Mouse (Mus musculus) MEL (cell line): ENCODE results near the gene Plk3. TPM values are rescaled to one million over a fixed set of nuclear protein-coding genes. Genes with fewer than 3 reads are reported as not detected.
A peak's percentile ranks its signal among the peaks of the same experiment; 100 is the strongest.

Experiments
- DNase-seq: peaks from one replicate; pipeline ENCODE4 v3.0.0; 2011; ENCODE audit warnings: low read depth, low spot score
- H3K27ac ChIP-seq: 2 replicates; pipeline ENCODE4 v1.5.1; 2012; ENCODE audit warnings: low read depth, mild to moderate bottlenecking, control low read depth, low read length, moderate library complexity; ENCODE audit not compliant: control insufficient read depth
- H3K27me3 ChIP-seq, 2 experiments: fragments of 150-350 bp in 1 of 2; sonication (generic) in 1 of 2; 2 replicates each; pipeline ENCODE4 v1.6.1; 2012; ENCODE audit warnings: low read length in 2 of 2, mild to moderate bottlenecking in 2 of 2, improper control_type of control experiment in 1 of 2, moderate library complexity in 1 of 2; ENCODE audit not compliant: insufficient read depth in 2 of 2, control insufficient read depth in 1 of 2
- H3K36me3 ChIP-seq, 2 experiments: 2 replicates each; pipeline ENCODE4 v1.6.1; 2012 to 2014; ENCODE audit warnings: low read length in 2 of 2, improper control_type of control experiment in 1 of 2, inconsistent platforms in 1 of 2, mild to moderate bottlenecking in 1 of 2; ENCODE audit not compliant: insufficient read depth in 2 of 2, control insufficient read depth in 1 of 2
- H3K4me1 ChIP-seq, 2 experiments: fragments of 150-350 bp in 1 of 2; sonication (generic) in 1 of 2; 2 replicates each; pipeline ENCODE4 v1.6.1; 2012; ENCODE audit warnings: low read length in 2 of 2, improper control_type of control experiment in 1 of 2, mild to moderate bottlenecking in 1 of 2; ENCODE audit not compliant: insufficient read depth in 2 of 2, control insufficient read depth in 1 of 2
- H3K4me3 ChIP-seq, 2 experiments: fragments of 150-350 bp in 1 of 2; sonication (generic) in 1 of 2; 2 replicates each; pipeline ENCODE4 v1.5.1; 2012; ENCODE audit warnings: low read depth in 2 of 2, low read length in 2 of 2, mild to moderate bottlenecking in 2 of 2, moderate library complexity in 2 of 2, control low read depth in 1 of 2, improper control_type of control experiment in 1 of 2; ENCODE audit not compliant: control insufficient read depth in 1 of 2, insufficient read depth in 1 of 2
- H3K79me2 ChIP-seq: 2 replicates; pipeline ENCODE4 v1.6.1; 2012; ENCODE audit warnings: mild to moderate bottlenecking, low read length, moderate library complexity; ENCODE audit not compliant: control insufficient read depth, poor library complexity, insufficient read depth
- H3K9ac ChIP-seq: 2 replicates; pipeline ENCODE4 v1.6.1; 2012; ENCODE audit warnings: low read depth, mild to moderate bottlenecking, control low read depth, low read length, moderate library complexity; ENCODE audit not compliant: control insufficient read depth, poor library complexity, severe bottlenecking
- H3K9me3 ChIP-seq: fragments of 150-350 bp; sonication (generic); replicated peaks from 2 replicates; pipeline ENCODE4 v1.6.1; 2012; ENCODE audit warnings: mild to moderate bottlenecking, low read length, improper control_type of control experiment, moderate library complexity; ENCODE audit not compliant: insufficient read depth
- EP300 ChIP-seq, 2 experiments: IDR thresholded peaks; 2 replicates each; pipeline ENCODE4 v1.6.1; 2011; ENCODE audit warnings: improper control_type of control experiment in 2 of 2, low read length in 2 of 2, low read depth in 1 of 2, mild to moderate bottlenecking in 1 of 2
- ETS1 ChIP-seq: IDR thresholded peaks from 2 replicates; pipeline ENCODE4 v1.6.1; 2012; ENCODE audit warnings: low read depth, mild to moderate bottlenecking, inconsistent platforms, low read length, improper control_type of control experiment, moderate library complexity
- GATA1 ChIP-seq: IDR thresholded peaks from 2 replicates; pipeline ENCODE4 v1.6.1; 2011; ENCODE audit warnings: low read depth, low read length, improper control_type of control experiment
- JUND ChIP-seq: IDR thresholded peaks from 2 replicates; pipeline ENCODE4 v1.6.1; 2011; ENCODE audit warnings: low read depth, mild to moderate bottlenecking, improper control_type of control experiment, low read length
- KAT2A ChIP-seq: conservative IDR thresholded peaks from 2 replicates; pipeline ENCODE4 v1.6.1; 2012; ENCODE audit warnings: low read depth, low read length, improper control_type of control experiment, inconsistent platforms
- MAZ ChIP-seq: IDR thresholded peaks from 2 replicates; pipeline ENCODE4 v1.6.1; 2012; ENCODE audit warnings: low read depth, mild to moderate bottlenecking, inconsistent platforms, low read length, improper control_type of control experiment
- MYC ChIP-seq: IDR thresholded peaks from 2 replicates; pipeline ENCODE4 v1.6.1; 2011; ENCODE audit warnings: low read depth, mild to moderate bottlenecking, low read length, improper control_type of control experiment, moderate library complexity
- POLR2A ChIP-seq, 2 experiments: IDR thresholded peaks; 2 replicates each; pipeline ENCODE4 v1.6.1; 2011 to 2012; ENCODE audit warnings: low read length in 2 of 2, mild to moderate bottlenecking in 2 of 2, control low read depth in 1 of 2, improper control_type of control experiment in 1 of 2, low read depth in 1 of 2, moderate library complexity in 1 of 2; ENCODE audit not compliant: control insufficient read depth in 1 of 2, insufficient read depth in 1 of 2, poor library complexity in 1 of 2
- SIN3A ChIP-seq: IDR thresholded peaks from 2 replicates; pipeline ENCODE4 v1.6.1; 2012; ENCODE audit warnings: low read length, improper control_type of control experiment, inconsistent platforms
- SMC3 ChIP-seq: IDR thresholded peaks from 2 replicates; pipeline ENCODE4 v1.6.1; 2011; ENCODE audit warnings: low read depth, low read length, improper control_type of control experiment
- TAL1 ChIP-seq: IDR thresholded peaks from 2 replicates; pipeline ENCODE4 v1.6.1; 2012; ENCODE audit warnings: mild to moderate bottlenecking, inconsistent platforms, low read length, moderate library complexity, mixed read lengths
- TCF12 ChIP-seq: IDR thresholded peaks from 2 replicates; pipeline ENCODE4 v1.6.1; 2014; ENCODE audit warnings: low read depth, mild to moderate bottlenecking, inconsistent platforms, low read length, improper control_type of control experiment, moderate library complexity
- ZC3H11A ChIP-seq: IDR thresholded peaks from 2 replicates; pipeline ENCODE4 v1.6.1; 2012; ENCODE audit warnings: low read depth, mild to moderate bottlenecking, inconsistent platforms, low read length, improper control_type of control experiment
- ZKSCAN1 ChIP-seq: IDR thresholded peaks from 2 replicates; pipeline ENCODE4 v1.6.1; 2012; ENCODE audit warnings: low read depth, mild to moderate bottlenecking, inconsistent platforms, low read length, improper control_type of control experiment, moderate library complexity
- polyA plus RNA-seq, 2 experiments: library from polyadenylated mRNA; stranded (reverse) in 1 of 2; unstranded in 1 of 2; fragments of >175 nt in 1 of 2; fragments of >200 nt in 1 of 2; gene quantifications; 2 replicates each; pipeline versions ENCODE4 v1.2.1 to v1.2.4; 2012; ENCODE audit warnings: low replicate concordance in 2 of 2, low read depth in 1 of 2; ENCODE audit not compliant: insufficient read length in 2 of 2, insufficient read depth in 1 of 2, missing spikeins in 1 of 2
- total RNA-seq: library from RNA; depleted of rRNA; stranded (reverse); fragments of 300-350 nt; gene quantifications from 2 replicates; pipeline ENCODE4 v1.2.3, GENCODE M21; 2012

Plk3 gene
- total and polyA plus RNA-seq, 3 experiments, result 5.3 to 13.8 TPM; not detected in 1

- TF ChIP-seq SIN3A (peak; percentile 96), MYC (peak; percentile 91), SMC3 (peak; percentile 32; the same call in 1 of the 2 replicates), JUND (no peak), EP300 (IDR thresholded peaks at IDR 0.05; ENCODE audit: low read depth in 1 of 2, low read length in 2 of 2) (peak in 1 of 2 experiments; percentile 34; a peak in 2 of 4 replicates), ETS1 (peak; percentile 86), KAT2A (peak; percentile 98), ZKSCAN1 (no peak), TCF12 (peak; percentile 83; the same call in 1 of the 2 replicates), MAZ (peak; percentile 79; the same call in 1 of the 2 replicates), TAL1 (no peak), ZC3H11A (no peak)
- TF ChIP-seq, all 39 proteins: peak for 21
Measured at GRCm38 (mm10) chr4:117120445-117121414, 13.0 kb downstream of the Plk3 start (continued).

DNA sequence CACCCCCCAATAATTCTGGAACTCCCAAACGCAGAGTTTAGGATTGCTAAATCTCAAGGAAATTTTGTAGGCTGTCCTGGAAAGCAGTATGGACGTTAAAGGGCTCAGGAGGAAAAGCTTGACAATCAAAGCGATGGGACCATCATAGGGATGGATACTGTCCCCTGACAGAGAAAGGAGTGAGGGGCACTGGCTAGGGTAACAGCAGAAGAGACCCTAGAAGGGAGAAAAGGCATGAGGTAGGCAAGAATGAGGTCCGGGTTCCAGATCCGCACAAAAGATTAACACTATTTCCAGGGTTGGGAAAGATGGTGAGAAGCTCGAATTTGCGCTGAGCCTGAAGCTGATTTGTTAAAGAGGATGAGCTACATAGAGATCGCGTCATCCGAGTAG lies 13.7 kb downstream of the Plk3 start:
- peaks cover 0 to 17% of the 10 kb centered on the region in 2 experiments; a peak in 2 of 4 replicates for H3K4me1 ChIP-seq
- no peaks in the 10 kb centered on the region for H3K27me3 ChIP-seq
- TF ChIP-seq GATA1, result peak; percentile 31; the same call in 1 of the 2 replicates
- TF ChIP-seq TAL1, result no peak
- peaks cover 13% of the 10 kb centered on the region for H3K79me2 ChIP-seq
- H3K9me3 ChIP-seq, result no peaks in the 10 kb centered on the region
- H3K27ac ChIP-seq, result peak overlapping the region; percentile 81
- peaks cover 0 to 16% of the 10 kb centered on the region in 2 experiments; a peak in 2 of 4 replicates for H3K36me3 ChIP-seq
- DNase-seq, result no peak
- H3K4me3 ChIP-seq, result peak overlapping the region; percentile 67 to 82
- peak overlapping the region; percentile 72 for H3K9ac ChIP-seq

DNA sequence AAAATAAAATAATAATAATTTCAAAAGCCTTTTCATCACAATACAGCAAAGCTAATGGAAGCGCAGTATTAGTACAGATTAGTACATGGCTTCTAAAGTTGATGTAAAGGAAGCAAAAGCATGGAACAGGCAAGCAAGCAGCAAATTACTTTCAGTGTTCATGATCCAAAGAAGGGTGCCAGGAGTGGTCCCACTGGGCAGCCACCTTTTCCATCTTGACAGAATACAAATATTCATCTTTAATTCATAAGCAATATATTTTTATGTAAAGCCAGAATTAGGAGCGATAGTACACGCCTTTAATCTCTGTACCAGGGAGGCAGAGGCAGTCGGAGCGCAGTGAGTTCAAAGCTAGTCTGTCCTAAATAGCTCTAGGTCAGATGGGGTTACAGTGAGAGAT lies 14.1 kb downstream of the Plk3 start:
- peak overlapping the region; percentile 72 for H3K9ac ChIP-seq
- no peaks in the 10 kb centered on the region for H3K27me3 ChIP-seq
- peaks cover 13% of the 10 kb centered on the region for H3K79me2 ChIP-seq
- H3K9me3 ChIP-seq, result no peaks in the 10 kb centered on the region
- H3K27ac ChIP-seq, result peak overlapping the region; percentile 81
- peaks cover 0 to 16% of the 10 kb centered on the region in 2 experiments; a peak in 2 of 4 replicates for H3K36me3 ChIP-seq
- DNase-seq, result no peak
- peaks cover 0 to 15% of the 10 kb centered on the region in 2 experiments; a peak in 2 of 4 replicates for H3K4me1 ChIP-seq
- no peak for TF ChIP-seq JUND
- TF ChIP-seq POLR2A (IDR thresholded peaks at IDR 0.05; ENCODE audit: control insufficient read depth in 1 of 2, insufficient read depth in 1 of 2, low read depth in 1 of 2, low read length in 2 of 2, poor library complexity in 1 of 2), result no peak
- peak overlapping the region; percentile 67 to 82 for H3K4me3 ChIP-seq
